Mouse (Mus musculus) thymus, postnatal 25 days (tissue): ENCODE results near the gene Smarca2.

Experiments used
- DNase-seq: peaks from one replicate; pipeline ENCODE4 v3.0.0; 2022

Smarca2 gene

GRCm38 (mm10) chr19:26604755-26605300, at the start of gene Smarca2:
Gene Smarca2, plus strand, starts transcription at chr19:26605050.
- peak; percentile 97 for DNase-seq

- DNase-seq, result no peak
These were observed 40.0 kb upstream of the Smarca2 start for GRCm38 (mm10) chr19:26564850-26565249.

- no peak for DNase-seq
These were observed 38.7 kb upstream of the Smarca2 start for GRCm38 (mm10) chr19:26566109-26566508.

- DNase-seq, result no peak
These were observed 36.6 kb upstream of the Smarca2 start for GRCm38 (mm10) chr19:26568236-26568635.

- no peak for DNase-seq
These were observed 35.9 kb upstream of the Smarca2 start for GRCm38 (mm10) chr19:26568941-26569340.

- DNase-seq, result no peak
These were observed 35.4 kb upstream of the Smarca2 start for GRCm38 (mm10) chr19:26569461-26569860.

GRCm38 (mm10) chr19:26579645-26580044, 25.2 kb upstream of the Smarca2 start:
- DNase-seq, result no peak

- no peak for DNase-seq
These were observed 24.8 kb upstream of the Smarca2 start for GRCm38 (mm10) chr19:26580061-26580460.

- no peak for DNase-seq
These were observed 10.2 kb upstream of the Smarca2 start for GRCm38 (mm10) chr19:26594661-26595060.

GRCm38 (mm10) chr19:26601459-26601858, 3.4 kb upstream of the Smarca2 start:
- no peak for DNase-seq

GRCm38 (mm10) chr19:26603296-26603860, 1.5 kb upstream of the Smarca2 start:
- no peak for DNase-seq

- peak; percentile 5 for DNase-seq
These were observed 720 bp upstream of the Smarca2 start for GRCm38 (mm10) chr19:26603906-26604754.

- peak; percentile 56 for DNase-seq
These were observed 829 bp downstream of the Smarca2 start for GRCm38 (mm10) chr19:26605438-26606320.

- DNase-seq, result peak; percentile 61
These were observed 1.7 kb downstream of the Smarca2 start for GRCm38 (mm10) chr19:26606321-26607155.

- DNase-seq, result peak; percentile 83
These were observed 2.3 kb downstream of the Smarca2 start for GRCm38 (mm10) chr19:26607156-26607536.

GRCm38 (mm10) chr19:26607551-26608433, 2.9 kb downstream of the Smarca2 start:
- DNase-seq, result peak; percentile 36

GRCm38 (mm10) chr19:26608434-26608812, 3.6 kb downstream of the Smarca2 start:
- no peak for DNase-seq

GRCm38 (mm10) chr19:26609637-26610036, 4.8 kb downstream of the Smarca2 start:
- no peak for DNase-seq

- DNase-seq, result no peak
These were observed 8.1 kb downstream of the Smarca2 start for GRCm38 (mm10) chr19:26612995-26613394.

GRCm38 (mm10) chr19:26613665-26614064, 8.8 kb downstream of the Smarca2 start:
- no peak for DNase-seq

- DNase-seq, result no peak
These were observed 11.4 kb downstream of the Smarca2 start for GRCm38 (mm10) chr19:26616271-26616670.
